Mouse (Mus musculus) cerebellum, adult 2 months (tissue): ENCODE measurements around the gene Parvb.

ENCODE experiments used
- CTCF ChIP-seq: fragments of 200-500 bp; IDR thresholded peaks from 2 replicates; pipeline ENCODE4 v1.5.1; 2011; ENCODE audit warnings: low read depth, mild to moderate bottlenecking, control low read depth, low read length, moderate library complexity, borderline replicate concordance; ENCODE audit not compliant: insufficient read depth
- POLR2A ChIP-seq: fragments of 200-500 bp; IDR thresholded peaks from 2 replicates; pipeline ENCODE4 v1.6.1; 2011; ENCODE audit warnings: low read length, control low read depth, borderline replicate concordance; ENCODE audit not compliant: insufficient read depth

DNA sequence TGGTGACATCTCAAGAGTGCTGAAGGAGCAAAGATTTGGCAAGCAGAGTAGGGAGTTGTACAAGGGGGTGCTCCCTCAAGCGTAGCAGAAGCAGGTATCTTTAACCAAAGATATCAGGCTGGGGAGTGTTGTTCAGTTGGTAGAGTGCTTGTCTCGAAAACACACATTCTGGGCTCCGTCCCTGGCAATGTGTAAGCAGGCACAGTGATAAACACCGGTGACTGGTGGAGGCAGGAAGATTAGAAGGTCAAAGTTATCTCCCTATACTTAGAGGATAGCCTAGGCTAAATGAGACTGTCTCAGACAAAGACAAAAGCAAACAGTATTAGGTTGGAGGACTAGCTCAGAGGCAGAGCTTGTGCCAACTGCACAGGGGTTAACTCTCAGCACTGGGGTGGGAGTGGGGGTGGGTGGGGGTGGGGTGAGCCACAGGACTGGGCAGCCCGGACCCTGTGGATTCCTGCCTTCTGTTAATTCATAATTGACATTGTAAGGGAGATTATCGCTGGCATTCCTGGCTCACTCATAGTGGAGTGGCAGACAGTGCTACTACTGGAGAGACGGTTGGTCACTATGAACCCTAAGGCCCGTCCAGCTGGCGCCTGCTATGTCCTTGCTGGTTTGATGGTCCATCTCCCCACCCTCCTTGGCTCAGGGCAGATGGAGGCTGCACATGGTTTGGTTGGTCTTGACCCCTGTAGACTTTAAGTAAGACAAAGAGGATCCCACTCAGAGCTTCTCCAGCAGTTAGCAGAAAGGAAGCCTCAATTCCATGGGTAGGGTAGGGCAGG lies 79.6 kb downstream of the Parvb start:
- TF ChIP-seq CTCF (no peak), POLR2A (no peak)
